In the genomic region with DNA sequence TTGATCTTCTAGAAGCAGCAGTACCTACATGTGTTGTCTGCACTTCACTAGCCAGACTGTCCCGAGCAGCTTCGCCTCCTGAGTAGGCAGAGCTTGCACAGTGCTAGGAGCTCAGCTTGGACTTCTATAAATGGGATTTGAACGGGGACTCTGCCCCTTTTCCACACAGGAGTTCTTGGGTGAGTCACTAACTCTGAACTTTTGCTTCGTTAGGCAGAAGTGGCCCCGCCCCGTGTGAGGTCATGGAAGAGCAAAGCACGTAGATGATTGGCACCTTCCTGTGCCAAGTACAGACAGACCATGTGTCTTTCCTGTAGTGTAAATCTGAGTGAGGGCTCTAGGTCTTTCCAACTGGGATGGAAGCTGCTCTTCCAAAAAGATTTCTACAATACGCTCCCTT, we compare ENCODE assay signal across 9 mouse cellular contexts.
A peak's percentile ranks its signal among the peaks of the same experiment; 100 is the strongest.
DNase-seq lines count a peak whose midpoint lies in the region; TF ChIP-seq lines count a peak whose summit lies in the region.
"Had no signal": no experiment of that assay in that cellular context is flagged by ENCODE, and none has a peak within 500 bp of the region (broad histone marks: within the 10 kb centered on the region; RNA-seq: fewer than 3 reads in every experiment).

No protein-coding gene starts in this region.

- DNase-seq in layer of hippocampus, adult 2 months (ENCODE audit: low spot score in 2 of 2), result peak in 1 of 2 experiments; percentile 9
- no peak for DNase-seq in layer of hippocampus, postnatal 36 days
- peak; percentile 37 for DNase-seq in CH12.LX (ENCODE audit: extremely low read depth)
- DNase-seq in adrenal gland, postnatal 10 days, result peak; percentile 56
- peak; percentile 76 for DNase-seq in large intestine, adult 2 months (ENCODE audit: low read depth, low spot score)
- no peak for DNase-seq in limb, embryonic 10.5 days (ENCODE audit: low spot score)
- no peak for DNase-seq in natural killer cell, adult 2 months (ENCODE audit: low spot score in 2 of 2)
- no peak for DNase-seq in neural tube, embryonic 10.5 days (ENCODE audit: extremely low spot score, low spot score)

- no peak overlapping the region for H3K9ac ChIP-seq in CH12.LX (ENCODE audit: insufficient read depth, low read depth)
- H3K9ac ChIP-seq: embryonic facial prominence, embryonic 13.5 days had no signal

- TF ChIP-seq RAD21 in CH12.LX (IDR thresholded peaks at IDR 0.05; ENCODE audit: low read depth, low read length), result no peak

- H3K79me2 ChIP-seq in CH12.LX (replicated peaks; ENCODE audit: control insufficient read depth, extremely low read depth, insufficient read depth, poor library complexity, severe bottlenecking), result no peaks in the 10 kb centered on the region

- dilution Hi-C loops in CH12.LX (cut with MboI; ENCODE audit: extremely low pct_ligation_motif_present, extremely low pct_unique_long_range_greater_than_20kb, low sequenced_read_pairs), result no loop called here

- TF ChIP-seq POLR2A in CH12.LX (IDR thresholded peaks at IDR 0.05; ENCODE audit: low read depth, low read length), result no peak

- H3K36me3 ChIP-seq in CH12.LX (replicated peaks in 1 of 2; ENCODE audit: control insufficient read depth in 1 of 2, insufficient read depth in 1 of 2, low read length in 1 of 2), result peaks cover 0 to 25% of the 10 kb centered on the region in 2 experiments
- no peaks in the 10 kb centered on the region; the same call in none of the 2 replicates for H3K36me3 ChIP-seq in limb, embryonic 10.5 days

- peaks cover 0 to 8% of the 10 kb centered on the region in 2 experiments; a peak in 2 of 4 replicates for H3K4me1 ChIP-seq in CH12.LX (ENCODE audit: control insufficient read depth in 1 of 2, insufficient read depth in 2 of 2)
- H3K4me1 ChIP-seq in limb, embryonic 10.5 days, result peaks cover 15% of the 10 kb centered on the region
- H3K4me1 ChIP-seq: embryonic facial prominence, embryonic 13.5 days had no signal

- 41% methylated on average over 8 of the region's 8 CpGs for WGBS in large intestine, adult 2 months
- 88% methylated on average over 8 of the region's 8 CpGs for WGBS in limb, embryonic 10.5 days

- H3K4me2 ChIP-seq in CH12.LX (ENCODE audit: insufficient read depth, low read depth, poor library complexity, severe bottlenecking), result no peak overlapping the region
- H3K4me2 ChIP-seq: embryonic facial prominence, embryonic 13.5 days had no signal

- TF ChIP-seq CTCF in layer of hippocampus, adult 2 months (conservative IDR thresholded peaks at IDR 0.05), result no peak
- no peak for TF ChIP-seq CTCF in CH12.LX (conservative IDR thresholded peaks at IDR 0.05 in 1 of 2, IDR thresholded peaks at IDR 0.05 in 1 of 2; ENCODE audit: low read depth in 2 of 2, low read length in 2 of 2)

- H3K27ac ChIP-seq in layer of hippocampus, adult 2 months, result peak overlapping the region; percentile 49; the same call in 1 of the 2 replicates
- H3K27ac ChIP-seq in CH12.LX (ENCODE audit: insufficient read depth, low read depth), result no peak overlapping the region
- no peak overlapping the region for H3K27ac ChIP-seq in limb, embryonic 10.5 days
- H3K27ac ChIP-seq: embryonic facial prominence, embryonic 13.5 days had no signal

- H3K9me3 ChIP-seq in CH12.LX (replicated peaks; ENCODE audit: low read length), result no peaks in the 10 kb centered on the region
- H3K9me3 ChIP-seq in limb, embryonic 10.5 days (replicated peaks), result no peaks in the 10 kb centered on the region

- H3K27me3 ChIP-seq in CH12.LX (replicated peaks), result no peaks in the 10 kb centered on the region
- H3K27me3 ChIP-seq in limb, embryonic 10.5 days (ENCODE audit: low read depth, poor library complexity, severe bottlenecking), result no peaks in the 10 kb centered on the region
- H3K27me3 ChIP-seq: embryonic facial prominence, embryonic 13.5 days had no signal

- in situ Hi-C loops in CH12.LX (cut with MboI; ENCODE audit: low pct_ligation_motif_present, low pct_unique_long_range_greater_than_20kb, low sequenced_read_pairs), result no loop called here

- H3K4me3 ChIP-seq in layer of hippocampus, adult 2 months, result no peak overlapping the region
- H3K4me3 ChIP-seq in CH12.LX (replicated peaks in 1 of 3; ENCODE audit: low read depth in 2 of 3, low read length in 2 of 3, poor library complexity in 1 of 3), result no peak overlapping the region
- no peak overlapping the region for H3K4me3 ChIP-seq in limb, embryonic 10.5 days
- H3K4me3 ChIP-seq: embryonic facial prominence, embryonic 13.5 days had no signal

- no peak for TF ChIP-seq EP300 in CH12.LX (IDR thresholded peaks at IDR 0.05; ENCODE audit: low read length)

TF ChIP-seq in CH12.LX, 34 proteins besides CTCF, POLR2A, EP300 and RAD21:
- TF ChIP-seq MEF2A (IDR thresholded peaks at IDR 0.05; ENCODE audit: borderline replicate concordance, low read depth, low read length) (no peak), ZC3H11A (IDR thresholded peaks at IDR 0.05; ENCODE audit: low read depth, low read length) (no peak), ZNF384 (IDR thresholded peaks at IDR 0.05; ENCODE audit: low read depth, low read length) (no peak), ZKSCAN1 (IDR thresholded peaks at IDR 0.05; ENCODE audit: borderline replicate concordance, low read depth, low read length) (no peak), POLR2AphosphoS2 (IDR thresholded peaks at IDR 0.05; ENCODE audit: low read depth, low read length) (no peak), PAX5 (IDR thresholded peaks at IDR 0.05; ENCODE audit: low read length) (no peak), NRF1 (IDR thresholded peaks at IDR 0.05; ENCODE audit: low read depth, low read length) (no peak), MXI1 (IDR thresholded peaks at IDR 0.05; ENCODE audit: low read depth, low read length) (no peak)

Comparison
In these comparisons a context has a peak if more than half of its experiments do, and no peak if none do; other contexts are left out.
1. DNase-seq: peak in CH12.LX (single experiment), adrenal gland, postnatal 10 days (single experiment) and large intestine, adult 2 months (single experiment); none in layer of hippocampus, postnatal 36 days (0 of 2), limb, embryonic 10.5 days (single experiment), natural killer cell, adult 2 months (0 of 2) and neural tube, embryonic 10.5 days (single experiment).